Mouse (Mus musculus) lung, embryonic 14.5 days (tissue): Measurements from ENCODE around the gene Slc4a4. TPM values are rescaled to one million over a fixed set of nuclear protein-coding genes. Genes with fewer than 3 reads are reported as not detected.

ENCODE experiments used
- ATAC-seq: fragments of 200-750 bp; cut with Nextera tagmentation; 2 replicates; pipeline ENCODE4 v1.8.0; 2017; ENCODE audit warnings: mild to moderate bottlenecking, moderate TSS enrichment, moderate library complexity; ENCODE audit not compliant: insufficient read depth
- DNase-seq: peaks from one replicate; pipeline ENCODE4 v3.0.0-alpha.2; 2015
- H3K27ac ChIP-seq: fragments of 300-500 bp; sonication (generic); 2 replicates; pipeline ENCODE4 v1.5.1; 2014; ENCODE audit warnings: low read depth, mild to moderate bottlenecking, moderate library complexity
- H3K27me3 ChIP-seq: fragments of 300-500 bp; sonication (generic); 2 replicates; pipeline ENCODE4 v1.6.1; 2014; ENCODE audit warnings: low read length, control low read depth; ENCODE audit not compliant: insufficient read depth
- H3K36me3 ChIP-seq: fragments of 300-500 bp; sonication (generic); 2 replicates; pipeline ENCODE4 v1.6.1; 2014; ENCODE audit warnings: control low read depth; ENCODE audit not compliant: insufficient read depth
- H3K4me1 ChIP-seq: fragments of 300-500 bp; sonication (generic); 2 replicates; pipeline ENCODE4 v1.6.1; 2014; ENCODE audit warnings: antibody characterized with exemption, control low read depth; ENCODE audit not compliant: insufficient read depth
- H3K4me2 ChIP-seq: fragments of 300-500 bp; sonication (generic); 2 replicates; pipeline ENCODE4 v1.6.1; 2014; ENCODE audit warnings: mild to moderate bottlenecking
- H3K4me3 ChIP-seq: fragments of 300-500 bp; sonication (generic); 2 replicates; pipeline ENCODE4 v1.5.1; 2014; ENCODE audit warnings: low read depth, low read length
- H3K9ac ChIP-seq: fragments of 300-500 bp; sonication (generic); 2 replicates; pipeline ENCODE4 v1.6.1; 2014
- H3K9me3 ChIP-seq: fragments of 300-500 bp; sonication (generic); 2 replicates; pipeline ENCODE4 v1.6.1; 2016; ENCODE audit warnings: low read depth, low read length, control low read depth
- CTCF ChIP-seq: IDR thresholded peaks from 2 replicates; pipeline ENCODE4 v1.5.1; 2016; ENCODE audit warnings: antibody characterized with exemption, low read depth
- WGBS: fragments of 180-500 bp; shearing (Covaris S2); extraction: QIAGEN DNeasy Blood & Tissue Kit; methylation state at CpG from one replicate; pipeline ENCODE4 v1.1.7; 2014; 5-methylcytosine and 5-hydroxymethylcytosine counted together
- polyA plus RNA-seq: library from polyadenylated mRNA; unstranded; fragments of >200 nt; fragmentation: Nextera tagmentation; extraction: Ambion mirVana; gene quantifications from 2 replicates; pipeline ENCODE4 v1.2.1, GENCODE M21; 2014

The Slc4a4 gene
- polyA plus RNA-seq, 1 experiment from 2014 or later = 5.2 TPM

DNA sequence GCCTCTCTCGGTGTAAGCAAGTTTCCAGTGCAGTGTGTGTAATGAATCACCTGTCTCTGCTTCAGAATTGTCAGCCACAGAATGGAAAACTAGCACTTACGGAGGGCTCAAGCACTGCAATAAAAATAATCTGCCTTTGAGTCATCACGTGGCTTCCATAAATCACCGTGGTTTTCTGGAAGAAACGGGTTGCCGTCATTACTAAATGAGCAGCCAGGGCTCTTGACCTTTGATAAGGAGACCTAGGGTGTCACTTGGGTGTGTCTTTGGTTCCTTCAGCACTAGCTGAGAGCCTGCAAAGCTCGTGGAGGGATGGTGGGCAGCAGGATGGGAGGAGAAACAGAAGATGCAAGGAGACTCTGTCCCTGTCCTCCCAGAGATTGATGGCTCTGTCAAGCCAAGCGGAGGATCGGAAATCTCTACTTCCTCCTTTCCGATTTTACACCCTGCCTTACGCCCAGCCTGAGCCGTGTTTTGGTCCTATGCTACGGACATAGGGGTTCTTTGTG is 260.7 kb downstream of the Slc4a4 start:
- no peak for TF ChIP-seq CTCF
- H3K9me3 ChIP-seq = no peaks in the 10 kb centered on the region
- H3K27me3 ChIP-seq = no peaks in the 10 kb centered on the region
- no peak overlapping the region for H3K4me3 ChIP-seq
- ATAC-seq (no peak), DNase-seq (peak; percentile 40)
- 25% methylated on average over 13 of the region's 13 CpGs for WGBS
- no peaks in the 10 kb centered on the region for H3K36me3 ChIP-seq
- H3K9ac ChIP-seq = no peak overlapping the region
- H3K27ac ChIP-seq = no peak overlapping the region
- no peak overlapping the region for H3K4me2 ChIP-seq
- peaks cover 14% of the 10 kb centered on the region for H3K4me1 ChIP-seq

DNA sequence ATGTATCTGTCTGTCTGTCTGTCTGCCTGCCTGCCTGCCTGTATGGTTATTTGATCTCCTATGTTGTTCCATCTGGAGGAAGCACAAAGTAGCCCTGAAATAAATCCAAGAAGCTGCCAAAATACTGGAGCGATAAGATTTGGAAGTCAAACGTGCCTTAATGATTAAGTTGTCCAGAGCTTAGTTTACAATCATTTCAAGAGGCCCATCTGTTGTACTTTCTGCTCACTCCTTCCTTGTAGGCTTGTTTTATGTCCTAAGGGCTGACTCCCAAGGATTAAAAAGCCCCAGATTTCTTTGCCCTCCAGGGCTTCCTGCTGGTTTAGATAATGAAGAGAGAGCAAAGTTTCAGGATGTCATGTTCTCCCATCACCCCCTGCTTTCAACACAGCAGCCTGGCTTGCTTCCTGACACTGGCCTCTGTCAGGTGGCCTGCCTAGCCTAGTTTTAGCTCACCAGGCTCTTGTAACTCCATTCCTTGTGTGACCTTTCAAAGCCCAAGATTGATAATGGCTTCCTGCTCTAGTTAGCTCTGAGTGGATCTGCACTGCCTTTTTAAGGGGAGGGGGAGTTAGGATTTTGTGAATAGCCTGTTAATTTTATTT is 262.9 kb downstream of the Slc4a4 start:
- peak; percentile 50 for ATAC-seq
- peaks cover 14% of the 10 kb centered on the region for H3K4me1 ChIP-seq
- no peak for TF ChIP-seq CTCF
- no peaks in the 10 kb centered on the region for H3K9me3 ChIP-seq
- H3K27me3 ChIP-seq = no peaks in the 10 kb centered on the region
- H3K36me3 ChIP-seq = no peaks in the 10 kb centered on the region
- H3K27ac ChIP-seq = peak overlapping the region; percentile 79; the same call in 1 of the 2 replicates
- H3K4me3 ChIP-seq = no peak overlapping the region
- H3K9ac ChIP-seq = no peak overlapping the region
- no peak overlapping the region for H3K4me2 ChIP-seq
- WGBS = 5% methylated on average over 2 of the region's 2 CpGs
- DNase-seq = peak; percentile 70

DNA sequence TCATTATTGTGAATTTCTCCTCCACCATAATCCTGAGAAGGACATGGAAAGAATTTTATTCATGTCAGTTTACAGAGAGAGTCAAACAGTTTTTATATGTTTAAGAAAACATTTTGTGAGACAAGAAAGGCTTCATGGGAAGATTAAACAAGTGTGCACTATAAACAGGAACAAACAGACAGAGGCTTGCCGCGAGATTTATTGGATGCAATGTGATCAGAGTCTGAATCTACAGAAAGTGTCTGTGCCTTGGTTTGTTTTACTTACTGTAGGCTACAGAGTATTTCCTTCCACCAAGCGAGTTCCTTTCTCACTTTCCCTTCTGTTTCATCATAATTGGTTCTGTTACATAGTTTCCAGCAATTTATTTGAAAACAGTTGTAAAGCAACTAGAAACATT is 264.5 kb downstream of the Slc4a4 start:
- H3K9ac ChIP-seq = no peak overlapping the region
- peak overlapping the region; percentile 79; the same call in 1 of the 2 replicates for H3K27ac ChIP-seq
- ATAC-seq (peak; percentile 88), DNase-seq (peak; percentile 88)
- H3K9me3 ChIP-seq = no peaks in the 10 kb centered on the region
- no peak overlapping the region for H3K4me2 ChIP-seq
- H3K27me3 ChIP-seq = no peaks in the 10 kb centered on the region
- H3K4me1 ChIP-seq = peaks cover 14% of the 10 kb centered on the region
- H3K4me3 ChIP-seq = no peak overlapping the region
- no peak for TF ChIP-seq CTCF
- no peaks in the 10 kb centered on the region for H3K36me3 ChIP-seq
- WGBS = 37% methylated on average over 3 of the region's 3 CpGs

- ATAC-seq = no peak
- DNase-seq = no peak
- Histone ChIP-seq H3K4me1 (no peaks in the 10 kb centered on the region), H3K27ac (no peak overlapping the region), H3K4me2 (no peak overlapping the region), H3K9ac (no peak overlapping the region), H3K36me3 (no peaks in the 10 kb centered on the region), H3K9me3 (no peaks in the 10 kb centered on the region), H3K27me3 (no peaks in the 10 kb centered on the region), H3K4me3 (no peak overlapping the region)
- no peak for TF ChIP-seq CTCF
- 85% methylated on average over 2 of the region's 2 CpGs for WGBS
These were observed 284.6 kb downstream of the Slc4a4 start for GRCm38 (mm10) chr5:89171025-89171718.

- H3K27ac ChIP-seq = no peak overlapping the region
- 65% methylated on average over 3 of the region's 3 CpGs for WGBS
- ATAC-seq (no peak), DNase-seq (no peak)
- H3K4me2 ChIP-seq = no peak overlapping the region
- H3K9ac ChIP-seq = no peak overlapping the region
- H3K4me1 ChIP-seq = no peaks in the 10 kb centered on the region
- no peaks in the 10 kb centered on the region for H3K36me3 ChIP-seq
- no peak overlapping the region for H3K4me3 ChIP-seq
- no peak for TF ChIP-seq CTCF
- no peaks in the 10 kb centered on the region for H3K27me3 ChIP-seq
- no peaks in the 10 kb centered on the region for H3K9me3 ChIP-seq
These were observed 303.4 kb downstream of the Slc4a4 start for GRCm38 (mm10) chr5:89190063-89190462.

DNA sequence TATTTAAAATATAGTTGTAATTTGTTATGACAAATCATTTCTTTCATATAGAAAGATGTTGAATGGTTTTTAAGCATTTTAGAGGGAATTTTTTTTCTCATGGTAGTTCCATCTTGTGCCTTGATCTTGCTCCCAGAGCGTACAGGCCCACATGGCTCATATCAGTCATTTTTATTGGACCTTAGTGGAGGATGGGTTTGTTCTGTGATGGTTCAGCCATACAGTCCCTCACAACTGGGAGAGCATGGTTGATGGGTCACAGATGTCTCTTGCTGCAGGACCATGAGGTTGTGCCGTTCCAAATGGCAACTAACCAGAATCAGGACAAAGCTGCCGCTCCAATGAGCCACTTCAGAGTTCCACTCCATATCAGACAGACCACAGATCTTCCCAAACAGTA is 308.0 kb downstream of the Slc4a4 start:
- ATAC-seq = no peak

DNA sequence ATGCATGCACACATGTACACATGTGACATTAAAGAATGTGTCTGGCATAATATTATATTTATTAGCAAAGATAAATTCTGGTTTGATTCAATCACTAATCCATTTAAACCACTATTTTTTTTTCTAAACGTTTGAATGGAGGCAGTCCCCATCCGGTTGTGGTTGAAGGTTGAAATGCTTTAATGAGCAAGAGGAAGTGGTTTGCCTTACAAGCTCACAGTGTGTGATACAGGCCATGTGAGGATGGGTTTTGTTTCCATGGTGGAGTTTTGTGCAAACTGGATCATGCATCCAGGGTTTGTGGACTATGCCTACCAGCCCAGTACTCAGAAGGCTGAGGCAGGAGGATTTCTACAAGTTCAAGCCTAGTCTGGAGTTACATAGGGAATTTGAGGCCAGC is 311.9 kb downstream of the Slc4a4 start:
- H3K9me3 ChIP-seq = no peaks in the 10 kb centered on the region
- H3K4me3 ChIP-seq = no peak overlapping the region
- DNase-seq (no peak), ATAC-seq (no peak)
- no peak overlapping the region for H3K4me2 ChIP-seq
- H3K36me3 ChIP-seq = no peaks in the 10 kb centered on the region
- H3K27me3 ChIP-seq = no peaks in the 10 kb centered on the region
- no peak overlapping the region for H3K27ac ChIP-seq
- 67% methylated on average over 2 of the region's 2 CpGs for WGBS
- no peak overlapping the region for H3K9ac ChIP-seq
- TF ChIP-seq CTCF = no peak
- H3K4me1 ChIP-seq = no peaks in the 10 kb centered on the region

More for the DNA sequence above, 308.0 kb downstream of the Slc4a4 start:
- H3K27ac ChIP-seq = no peak overlapping the region
- no peak overlapping the region for H3K4me3 ChIP-seq
- no peak for DNase-seq
- no peak for TF ChIP-seq CTCF
- 92% methylated on average over 3 of the region's 3 CpGs for WGBS
- no peaks in the 10 kb centered on the region for H3K4me1 ChIP-seq
- no peak overlapping the region for H3K9ac ChIP-seq
- H3K4me2 ChIP-seq = no peak overlapping the region
- no peaks in the 10 kb centered on the region for H3K9me3 ChIP-seq
- no peaks in the 10 kb centered on the region for H3K27me3 ChIP-seq
- H3K36me3 ChIP-seq = no peaks in the 10 kb centered on the region
